20 mouse cellular contexts compared by ENCODE assay signal in genomic region chr4:105195256-105195655, GRCm38 (mm10). TPM values are rescaled to one million over a fixed set of nuclear protein-coding genes. Genes with fewer than 3 reads are reported as not detected.
DNase-seq lines count a peak whose midpoint lies in the region; ATAC-seq and TF ChIP-seq lines count a peak whose summit lies in the region.
"Had no signal": no experiment of that assay in that cellular context is flagged by ENCODE, and none has a peak within 500 bp of the region (broad histone marks: within the 10 kb centered on the region; RNA-seq: fewer than 3 reads in every experiment).

No protein-coding gene starts in this region.

- no peaks in the 10 kb centered on the region for H3K9me3 ChIP-seq in stomach, postnatal 0 days (ENCODE audit: control insufficient read depth, low read length)
- H3K9me3 ChIP-seq: embryonic facial prominence, embryonic 10.5 days; forebrain, embryonic 15.5 days; heart, embryonic 12.5 days; hindbrain, embryonic 10.5 days; intestine, embryonic 15.5 days had no signal

- H3K36me3 ChIP-seq in stomach, postnatal 0 days (ENCODE audit: control insufficient read depth, insufficient read depth, low read length): peaks cover 8% of the 10 kb centered on the region; the same call in 1 of the 2 replicates
- H3K36me3 ChIP-seq: forebrain, embryonic 15.5 days; intestine, embryonic 15.5 days had no signal

- H3K27me3 ChIP-seq in stomach, postnatal 0 days (ENCODE audit: control insufficient read depth, insufficient read depth, low read length): no peaks in the 10 kb centered on the region
- H3K27me3 ChIP-seq: CH12.LX; forebrain, embryonic 15.5 days; heart, embryonic 12.5 days; intestine, embryonic 15.5 days; Patski had no signal

- H3K4me1 ChIP-seq in stomach, postnatal 0 days (replicated peaks; ENCODE audit: control insufficient read depth, insufficient read depth): peaks cover 2% of the 10 kb centered on the region; the same call in 1 of the 2 replicates

- no peak for TF ChIP-seq EP300 in stomach, postnatal 0 days (optimal IDR thresholded peaks at IDR 0.05)

- no peak overlapping the region for H3K4me2 ChIP-seq in stomach, postnatal 0 days (replicated peaks; ENCODE audit: low read depth)
- H3K4me2 ChIP-seq: forebrain, embryonic 15.5 days; heart, embryonic 12.5 days; hindbrain, embryonic 14.5 days; intestine, embryonic 15.5 days had no signal

- H3K4me3 ChIP-seq in layer of hippocampus, adult 2 months: no peak overlapping the region
- no peak overlapping the region for H3K4me3 ChIP-seq in stomach, postnatal 0 days (ENCODE audit: low read depth, low read length)
- H3K4me3 ChIP-seq: embryonic facial prominence, embryonic 10.5 days; forebrain, embryonic 15.5 days; heart, embryonic 12.5 days; hindbrain, embryonic 10.5 days; intestine, embryonic 15.5 days had no signal

- H3K27ac ChIP-seq in layer of hippocampus, adult 2 months: 0 out of 2 replicates have a peak overlapping the region, but pooled peaks have one; percentile 39
- H3K27ac ChIP-seq in stomach, postnatal 0 days (replicated peaks): peak overlapping the region; percentile 75
- H3K27ac ChIP-seq: embryonic facial prominence, embryonic 10.5 days; forebrain, embryonic 15.5 days; hindbrain, embryonic 10.5 days; hindbrain, embryonic 14.5 days had no signal

- no peak for ATAC-seq in stomach, postnatal 0 days (ENCODE audit: low FRiP score, low TSS enrichment)
- ATAC-seq: forebrain, embryonic 15.5 days; Patski had no signal

- no peak overlapping the region for H3K9ac ChIP-seq in stomach, postnatal 0 days (ENCODE audit: low read length)
- H3K9ac ChIP-seq: forebrain, embryonic 15.5 days; heart, embryonic 12.5 days; hindbrain, embryonic 14.5 days; intestine, embryonic 15.5 days had no signal

- no peak for DNase-seq in layer of hippocampus, adult 2 months (ENCODE audit: low spot score in 2 of 2)
- DNase-seq in layer of hippocampus, postnatal 14 days (ENCODE audit: low spot score in 2 of 2): no peak
- DNase-seq in ES-CJ7 (ENCODE audit: low read depth, low spot score): peak; percentile 81
- peak; percentile 94 for DNase-seq in ZHBTc4 (ENCODE audit: low read depth, low spot score)
- no peak for DNase-seq in stomach, postnatal 0 days (ENCODE audit: low spot score)
- DNase-seq in embryo, embryonic 11 days: no peak
- no peak for DNase-seq in spleen, postnatal 14 days (ENCODE audit: low spot score in 2 of 2)
- DNase-seq: adrenal gland, postnatal 10 days; cerebellum, adult 11-12 months; cerebellum, adult 9-10 months; cerebellum, postnatal 25 days; gastrocnemius, postnatal 14 days had no signal

- WGBS in stomach, postnatal 0 days: 68% methylated on average over 9 of the region's 9 CpGs

- no peak for TF ChIP-seq CTCF in layer of hippocampus, adult 2 months (conservative IDR thresholded peaks at IDR 0.05)
- no peak for TF ChIP-seq CTCF in stomach, postnatal 0 days (IDR thresholded peaks at IDR 0.05; ENCODE audit: low read depth)

RNA-seq across cellular contexts. Expression of gene Plpp3, which starts 38.1 kb away (rescaled TPM):
- 100 to 1,000 TPM; 197 to 198 TPM for total RNA-seq in layer of hippocampus, adult 2 months (2021)
- 100 to 1,000 TPM; 170 to 178 TPM for total RNA-seq in layer of hippocampus, postnatal 14 days (2021)
- polyA plus RNA-seq in stomach, postnatal 0 days (2015; fragmentation: Nextera tagmentation; extraction: Ambion mirVana): 60.2 and 64.4 TPM in 2 replicates

Comparison
In these comparisons a context has a peak if more than half of its experiments do, and no peak if none do; other contexts are left out.
1. DNase-seq: peak in ES-CJ7 (single experiment) and ZHBTc4 (single experiment); none in layer of hippocampus, adult 2 months (0 of 2), layer of hippocampus, postnatal 14 days (0 of 2), stomach, postnatal 0 days (single experiment), embryo, embryonic 11 days (single experiment) and spleen, postnatal 14 days (0 of 2).